Mouse (Mus musculus) spleen, adult 2 months (tissue): ENCODE data around the gene Arfip1.

ENCODE experiments used
- CTCF ChIP-seq: fragments of 200-500 bp; IDR thresholded peaks from 2 replicates; pipeline ENCODE4 v1.5.1; 2011; ENCODE audit warnings: mild to moderate bottlenecking, inconsistent platforms; ENCODE audit not compliant: insufficient read depth, insufficient read length, insufficient replicate concordance; ENCODE audit errors: extremely low read depth
- POLR2A ChIP-seq: fragments of 200-500 bp; IDR thresholded peaks from 2 replicates; pipeline ENCODE4 v1.6.1; 2011; ENCODE audit warnings: low read depth, low read length, inconsistent platforms

DNA sequence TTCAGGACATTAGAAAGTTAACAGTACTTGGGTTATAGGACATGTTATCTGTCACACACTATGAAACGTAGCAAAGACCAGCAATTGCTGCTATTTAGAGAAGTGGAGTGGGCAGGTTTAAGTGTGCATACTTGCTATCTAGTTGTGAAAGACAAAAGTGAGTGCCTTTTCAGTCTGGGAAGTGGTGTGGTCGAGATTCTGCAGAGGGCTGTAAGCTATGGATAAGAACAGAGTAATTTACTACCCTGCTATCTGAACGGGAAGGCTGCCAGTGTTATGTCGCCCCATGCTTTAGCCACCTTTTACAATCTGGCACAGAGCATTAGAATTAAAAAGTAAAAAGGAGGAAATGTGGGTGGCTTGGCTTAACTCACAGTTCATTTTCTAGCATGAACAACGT, 4.3 kb upstream of the Arfip1 start:
- TF ChIP-seq CTCF (no peak), POLR2A (no peak)
